8 mouse cellular contexts compared by ENCODE assay signal in genomic region chr19:32389001-32389871, GRCm38 (mm10). TPM values are rescaled to one million over a fixed set of nuclear protein-coding genes. Genes with fewer than 3 reads are reported as not detected.
DNase-seq lines count a peak whose midpoint lies in the region; ATAC-seq and TF ChIP-seq lines count a peak whose summit lies in the region.

TSS of gene Sgms1 (minus strand) at chr19:32389714.

- H3K9me3 ChIP-seq in G1E (replicated peaks), result no peaks in the 10 kb centered on the region
- H3K9me3 ChIP-seq in forebrain, embryonic 15.5 days, result no peaks in the 10 kb centered on the region
- H3K9me3 ChIP-seq in neural tube, embryonic 15.5 days (replicated peaks), result no peaks in the 10 kb centered on the region

- H3K4me2 ChIP-seq in forebrain, embryonic 15.5 days (replicated peaks), result peak within 1 kb of the TSS; percentile 89
- peak within 1 kb of the TSS; percentile 85 for H3K4me2 ChIP-seq in neural tube, embryonic 15.5 days

- H3K9ac ChIP-seq in forebrain, embryonic 15.5 days (replicated peaks), result peak within 1 kb of the TSS; percentile 75
- peak within 1 kb of the TSS; percentile 93 for H3K9ac ChIP-seq in neural tube, embryonic 15.5 days (replicated peaks)

- ATAC-seq in G1E (ENCODE audit: extremely low read depth, insufficient number of reproducible peaks, low FRiP score, poor library complexity, severe bottlenecking), result peak; percentile 48; the same call in 1 of the 2 replicates
- peak; percentile 96 for ATAC-seq in forebrain, embryonic 15.5 days (replicated peaks)
- peak; percentile 94 for ATAC-seq in neural tube, embryonic 15.5 days (ENCODE audit: low FRiP score)

- DNase-seq in G1E (ENCODE audit: low spot score), result peak; percentile 79
- DNase-seq in cerebellum, adult 11-12 months, result peak; percentile 93
- DNase-seq in heart, postnatal 14 days, result peak; percentile 96
- DNase-seq in large intestine, adult 2 months (ENCODE audit: low read depth, low spot score), result no peak
- peak; percentile 87 to 92 for DNase-seq in lung, adult 18-20 months
- DNase-seq in testis, postnatal 10 days (ENCODE audit: low spot score), result peak; percentile 96

- H3K27me3 ChIP-seq in G1E (ENCODE audit: insufficient read depth, low read length), result no peaks in the 10 kb centered on the region
- H3K27me3 ChIP-seq in forebrain, embryonic 15.5 days, result no peaks in the 10 kb centered on the region
- no peaks in the 10 kb centered on the region for H3K27me3 ChIP-seq in neural tube, embryonic 15.5 days (replicated peaks)

- intact Hi-C loops in heart, postnatal 14 days (cut with DNase I), result loop anchor here (5.0 kb wide), 6 partner anchors 87 to 357 kb away; partner anchors contain the start of gene Asah2

- peak within 1 kb of the TSS; percentile 86 for H3K4me3 ChIP-seq in G1E (ENCODE audit: low read depth, low read length)
- H3K4me3 ChIP-seq in forebrain, embryonic 15.5 days, result peak within 1 kb of the TSS; percentile 96
- H3K4me3 ChIP-seq in neural tube, embryonic 15.5 days (replicated peaks), result peak within 1 kb of the TSS; percentile 89

- TF ChIP-seq CTCF in G1E (IDR thresholded peaks at IDR 0.05; ENCODE audit: low read depth, low read length), result no peak

- H3K4me1 ChIP-seq in G1E (ENCODE audit: insufficient read depth, low read depth, low read length), result peaks cover 43% of the 10 kb centered on the region
- peaks cover 23% of the 10 kb centered on the region for H3K4me1 ChIP-seq in forebrain, embryonic 15.5 days
- peaks cover 26% of the 10 kb centered on the region for H3K4me1 ChIP-seq in neural tube, embryonic 15.5 days

- peak within 1 kb of the TSS; percentile 93 for H3K27ac ChIP-seq in forebrain, embryonic 15.5 days (replicated peaks)
- peak within 1 kb of the TSS; percentile 99 for H3K27ac ChIP-seq in neural tube, embryonic 15.5 days (replicated peaks)

- 2% methylated on average over 61 of the region's 68 CpGs for WGBS in forebrain, embryonic 15.5 days
- WGBS in large intestine, adult 2 months, result under 1% methylated on average over 68 of the region's 68 CpGs
- WGBS in neural tube, embryonic 15.5 days, result under 1% methylated on average over 66 of the region's 68 CpGs

- H3K36me3 ChIP-seq in G1E (replicated peaks), result peaks cover 15% of the 10 kb centered on the region
- H3K36me3 ChIP-seq in forebrain, embryonic 15.5 days, result no peaks in the 10 kb centered on the region
- no peaks in the 10 kb centered on the region for H3K36me3 ChIP-seq in neural tube, embryonic 15.5 days

RNA-seq across cellular contexts. Expression of gene Sgms1, which starts in this region (rescaled TPM):
- total RNA-seq in G1E (2014; fragmentation: Nextera tagmentation) (91.0 and 104 TPM in 2 replicates), G1E (2017) (51.1 and 61.2 TPM in 2 replicates)
- 14.1 and 14.5 TPM in 2 replicates for polyA plus RNA-seq in G1E (2012)
- 14.5 and 15.7 TPM in 2 replicates for polyA plus RNA-seq in forebrain, embryonic 15.5 days (2015; fragmentation: Nextera tagmentation; extraction: Ambion mirVana)
- total RNA-seq in heart, postnatal 14 days (2021), result 10 to 100 TPM; 75.1 to 77.5 TPM
- 18.3 and 24.7 TPM in 2 replicates for polyA plus RNA-seq in large intestine, adult 2 months (2012; rRNA removed)
- 24.6 and 26.3 TPM in 2 replicates for polyA plus RNA-seq in neural tube, embryonic 15.5 days (2015; fragmentation: Nextera tagmentation; extraction: Ambion mirVana)
